Mouse (Mus musculus) natural killer cell, adult 2 months (primary cell): ENCODE data around the gene Fndc4.

Source experiments
- DNase-seq, 2 experiments: peaks; one replicate each; pipeline ENCODE4 v3.0.0; 2022; ENCODE audit warnings: low spot score in 2 of 2

Fndc4 gene

DNA sequence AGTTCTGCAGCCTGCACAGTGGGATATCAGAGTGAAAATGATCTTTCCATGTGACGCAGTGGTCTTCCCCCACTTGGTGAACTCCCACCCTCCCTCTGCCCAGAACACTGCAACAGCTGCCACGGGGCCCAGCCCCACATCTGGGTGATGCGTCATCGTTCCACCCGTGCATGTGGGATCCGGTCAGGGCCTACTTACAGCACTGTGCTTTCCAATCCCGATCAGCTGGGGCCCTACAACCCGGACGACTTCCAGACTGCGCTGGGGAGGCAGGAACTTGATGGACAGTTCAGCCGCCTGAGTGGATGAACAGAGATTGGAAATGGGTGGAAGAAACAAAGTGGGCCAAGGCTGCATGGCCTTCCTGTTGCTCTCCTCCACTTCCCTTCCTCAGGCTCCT, 38.3 kb downstream of the Fndc4 start:
- no peak for DNase-seq

DNA sequence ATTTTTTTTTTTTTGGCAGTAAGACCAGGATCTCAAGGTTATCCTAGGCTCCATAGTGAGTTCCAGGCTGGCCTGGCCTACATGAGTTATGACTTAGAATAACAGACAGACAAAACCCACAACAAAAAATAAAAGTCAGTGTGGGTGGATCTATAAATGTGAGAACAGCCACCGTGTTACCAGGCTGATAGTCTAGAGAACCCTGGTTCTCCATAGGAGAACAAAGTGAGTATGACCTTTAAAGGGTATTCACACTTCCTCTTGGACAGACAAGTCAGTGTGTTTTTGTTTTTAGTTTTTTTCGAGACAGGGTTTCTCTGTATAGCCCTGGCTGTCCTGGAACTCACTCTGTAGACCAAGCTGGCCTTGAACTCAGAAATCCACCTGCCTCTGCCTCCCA, 39.9 kb downstream of the Fndc4 start:
- DNase-seq, result no peak

DNA sequence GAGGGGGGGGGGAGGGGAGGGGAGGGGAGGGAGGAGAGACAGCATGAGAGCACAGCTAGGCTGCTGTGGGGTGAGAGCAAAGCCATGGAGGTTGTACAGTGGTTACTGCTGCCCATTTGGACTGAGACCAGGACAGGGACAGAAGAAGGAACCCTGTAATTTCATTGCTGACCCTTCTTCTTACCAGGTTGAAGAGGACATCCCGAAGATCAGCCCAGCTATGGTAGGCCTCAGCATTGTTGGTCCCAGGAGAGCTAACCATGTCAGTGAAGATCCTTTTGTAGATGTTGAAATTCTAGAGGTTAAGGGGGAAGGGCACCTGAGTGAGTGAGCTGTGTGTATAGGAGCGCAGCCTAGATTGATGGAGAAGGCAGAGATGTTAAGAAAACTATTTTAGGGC, 40.5 kb downstream of the Fndc4 start:
- no peak for DNase-seq

DNA sequence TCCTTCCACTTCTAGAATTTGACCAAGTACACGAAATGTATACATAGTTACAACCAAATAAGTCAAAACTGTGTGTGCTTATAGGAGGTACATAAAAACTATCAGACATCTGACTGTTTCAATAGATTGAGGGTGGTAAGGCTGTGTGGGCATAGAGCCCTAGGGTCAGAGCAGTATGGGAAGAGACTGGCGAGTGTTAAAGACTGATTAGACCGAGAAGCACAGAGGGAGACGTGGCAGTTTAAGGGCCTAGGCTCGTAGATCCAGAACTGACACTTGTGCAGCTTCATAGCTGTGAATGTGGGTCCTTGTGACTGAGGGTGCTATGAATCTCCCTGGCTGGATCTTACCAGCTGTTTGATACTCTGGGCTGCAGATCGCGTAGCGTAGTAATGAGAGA, 41.0 kb downstream of the Fndc4 start:
- no peak for DNase-seq

DNA sequence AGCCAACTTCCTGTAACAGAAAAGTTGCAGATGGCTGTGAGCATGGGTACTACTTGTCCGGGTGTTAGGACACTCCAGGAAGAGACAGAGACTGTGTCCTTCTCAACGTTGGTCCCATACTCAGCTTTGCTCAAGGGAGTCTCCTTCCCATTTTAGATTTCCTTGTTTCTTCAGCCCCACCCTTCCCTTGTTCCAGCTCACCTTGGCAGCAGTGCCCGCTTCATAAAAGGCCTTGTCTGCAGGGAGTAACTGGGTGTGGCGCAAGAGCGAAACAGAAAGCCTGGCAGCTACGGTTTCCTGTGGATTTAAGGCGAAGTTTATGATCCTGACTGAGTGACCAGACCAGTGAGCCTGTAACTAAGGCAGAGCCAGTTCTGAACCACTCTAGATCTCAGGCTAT, 41.4 kb downstream of the Fndc4 start:
- DNase-seq, result no peak

DNA sequence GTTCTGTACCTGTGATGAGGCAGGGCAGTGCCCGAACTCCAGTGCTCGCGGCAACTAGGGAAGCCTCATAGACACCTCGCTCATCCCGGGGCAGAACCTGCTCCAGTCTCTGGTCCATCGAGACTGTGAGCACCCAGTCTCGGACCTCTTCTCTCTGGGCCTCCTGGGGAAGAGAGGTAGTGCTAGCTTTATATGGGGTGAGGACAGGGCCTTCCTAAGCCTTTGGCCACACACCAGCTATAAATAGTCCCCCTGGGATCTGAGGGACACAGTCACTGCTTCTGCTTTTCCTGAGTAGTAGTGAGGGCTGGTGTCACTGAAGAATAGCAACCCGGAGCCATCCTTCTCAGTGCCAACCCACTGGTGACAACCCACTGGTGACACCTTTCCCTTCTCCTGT, 42.1 kb downstream of the Fndc4 start:
- DNase-seq, result no peak

DNA sequence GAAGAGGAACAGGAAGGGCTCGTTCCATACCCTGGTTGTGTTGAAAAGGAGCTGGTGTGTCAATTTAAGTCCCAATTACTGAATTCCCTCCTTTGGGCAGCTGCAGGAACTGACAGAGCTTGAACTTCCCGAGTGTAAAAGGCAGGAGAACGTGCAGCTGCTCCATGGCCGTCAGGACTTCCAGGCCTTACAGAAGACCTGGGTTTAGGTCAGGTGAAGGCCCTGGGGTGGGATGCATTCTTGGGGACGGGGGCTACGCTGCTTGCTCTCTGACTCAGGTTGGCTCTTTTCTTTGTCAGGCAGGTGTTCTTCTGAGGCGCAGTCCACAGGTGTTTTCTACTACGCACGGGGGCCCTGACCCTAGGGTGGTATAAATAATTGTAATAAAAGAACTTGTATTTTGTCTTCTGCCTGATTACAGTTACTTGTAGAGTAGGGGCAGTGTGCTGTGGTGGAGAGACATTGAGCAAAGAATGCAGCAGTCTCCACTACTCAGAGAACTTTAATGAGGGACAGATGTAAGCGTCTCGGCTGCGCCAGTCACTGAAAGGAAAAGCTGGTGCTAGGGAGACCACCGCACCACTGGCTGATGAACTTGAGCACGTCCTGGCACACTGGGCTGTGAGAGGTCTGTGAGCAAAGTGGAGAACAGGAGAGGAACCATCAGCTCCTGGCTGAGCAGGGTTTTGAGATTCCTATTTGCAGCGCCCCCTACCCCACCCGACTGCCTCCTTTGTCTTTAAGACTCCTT, 42.9 kb downstream of the Fndc4 start:
- no peak for DNase-seq

DNA sequence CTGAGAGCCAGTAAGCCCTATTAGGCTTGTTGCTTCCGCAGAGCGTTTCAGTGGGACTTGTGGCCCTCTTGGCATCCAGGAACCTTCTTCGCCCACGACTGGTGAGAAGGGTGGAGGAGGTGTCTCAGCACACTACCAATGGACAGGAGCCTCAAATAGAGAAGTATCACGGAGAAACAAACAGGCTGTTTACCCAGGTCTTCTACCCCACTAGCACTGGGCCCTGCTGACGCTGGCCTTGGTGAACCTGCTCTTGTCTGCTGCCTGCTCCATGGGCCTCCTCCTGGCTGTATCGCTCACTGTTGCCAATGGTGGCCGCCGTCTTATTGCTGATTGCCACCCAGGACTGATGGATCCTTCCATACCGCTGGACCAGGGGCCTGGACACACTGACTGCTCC, 43.7 kb downstream of the Fndc4 start:
- DNase-seq, result no peak

DNA sequence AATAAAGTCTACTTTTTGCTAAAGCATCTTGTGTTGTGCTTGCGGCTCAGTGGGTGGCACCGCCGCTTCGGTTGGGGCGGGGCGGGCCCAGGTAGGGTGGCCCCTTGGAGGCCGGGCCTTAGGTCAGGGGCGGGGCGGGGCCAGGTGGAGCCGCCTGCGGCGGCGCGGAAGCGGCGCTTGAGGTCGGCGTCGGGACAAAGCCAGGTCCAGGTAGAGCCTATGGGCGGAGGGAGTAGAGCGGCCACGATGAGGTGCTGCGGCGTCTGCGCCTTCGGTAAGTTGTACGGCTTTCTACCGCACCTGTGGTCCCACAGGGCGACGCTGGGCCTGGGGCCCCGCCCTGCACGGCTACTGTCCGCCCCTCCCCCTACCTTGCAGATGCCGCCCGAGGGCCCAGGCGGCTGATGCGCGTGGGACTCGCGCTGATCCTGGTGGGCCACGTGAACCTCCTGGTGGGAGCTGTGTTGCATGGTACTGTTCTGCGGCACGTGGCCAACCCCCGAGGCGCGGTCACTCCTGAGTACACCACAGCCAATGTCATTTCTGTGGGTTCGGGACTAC, 44.3 kb downstream of the Fndc4 start, which contains the start of gene Krtcap3:
TSS of gene Krtcap3 (plus strand) at position 151 of the 561 bp plus-strand sequence.
- no peak for DNase-seq

DNA sequence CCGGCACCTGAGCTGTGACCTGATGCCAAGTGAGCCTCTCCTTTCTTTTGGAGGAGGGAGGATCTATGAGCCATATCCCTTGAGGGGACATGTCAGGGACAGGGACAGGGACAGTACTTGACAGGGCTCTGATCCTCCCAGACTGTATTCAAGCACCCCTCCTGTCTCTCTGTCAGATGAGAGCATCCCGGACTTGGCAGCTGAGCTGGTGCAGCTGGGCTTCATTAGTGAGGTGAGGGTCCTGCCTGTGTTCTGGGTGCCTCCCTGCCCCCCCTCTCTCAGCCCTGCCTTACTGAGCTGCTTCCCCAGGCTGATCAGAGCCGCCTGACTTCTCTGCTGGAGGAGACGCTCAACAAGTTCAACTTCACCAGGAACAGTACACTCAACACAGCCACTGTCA, 45.2 kb downstream of the Fndc4 start:
- no peak for DNase-seq
